Mouse (Mus musculus) liver, embryonic 13.5 days (tissue): ENCODE results near the gene Acsl6. TPM values are rescaled to one million over a fixed set of nuclear protein-coding genes. Genes with fewer than 3 reads are reported as not detected.

Source experiments
- ATAC-seq: fragments of 200-750 bp; cut with Nextera tagmentation; 2 replicates; pipeline ENCODE4 v1.8.0; 2017; ENCODE audit warnings: low read depth, mild to moderate bottlenecking, moderate number of reproducible peaks, moderate library complexity
- DNase-seq: peaks from one replicate; pipeline ENCODE4 v3.0.0; 2022
- H3K27ac ChIP-seq: fragments of 300-500 bp; sonication (generic); 2 replicates; pipeline ENCODE4 v1.5.1; 2015; ENCODE audit warnings: moderate library complexity, mild to moderate bottlenecking, inconsistent platforms
- H3K27me3 ChIP-seq: fragments of 300-500 bp; sonication (generic); 2 replicates; pipeline ENCODE4 v1.6.1; 2015; ENCODE audit warnings: mild to moderate bottlenecking, inconsistent platforms
- H3K36me3 ChIP-seq: fragments of 300-500 bp; sonication (generic); 2 replicates; pipeline ENCODE4 v1.6.1; 2015; ENCODE audit warnings: mild to moderate bottlenecking, inconsistent platforms
- H3K4me1 ChIP-seq: fragments of 300-500 bp; sonication (generic); replicated peaks from 2 replicates; pipeline ENCODE4 v1.6.1; 2015; ENCODE audit warnings: inconsistent platforms
- H3K4me2 ChIP-seq: fragments of 300-500 bp; sonication (generic); 2 replicates; pipeline ENCODE4 v1.6.1; 2015; ENCODE audit warnings: inconsistent platforms, mild to moderate bottlenecking, moderate library complexity
- H3K4me3 ChIP-seq: fragments of 300-500 bp; sonication (generic); replicated peaks from 2 replicates; pipeline ENCODE4 v1.5.1; 2015; ENCODE audit warnings: mild to moderate bottlenecking, inconsistent platforms
- H3K9ac ChIP-seq: fragments of 300-500 bp; sonication (generic); 2 replicates; pipeline ENCODE4 v1.6.1; 2015; ENCODE audit warnings: mild to moderate bottlenecking, inconsistent platforms
- H3K9me3 ChIP-seq: fragments of 300-500 bp; sonication (generic); replicated peaks from 2 replicates; pipeline ENCODE4 v1.6.1; 2016; ENCODE audit warnings: inconsistent platforms
- whole genome bisulfite sequencing: fragments of 180-500 bp; shearing (Covaris S2); methylation state at CpG from one replicate; pipeline ENCODE4 v1.1.7; 2015; ENCODE audit not compliant: insufficient replicate concordance; 5-methylcytosine and 5-hydroxymethylcytosine counted together
- polyA plus RNA-seq: library from polyadenylated mRNA; unstranded; fragments of >200 nt; fragmentation: Nextera tagmentation; extraction: Ambion mirVana; gene quantifications from 2 replicates; pipeline ENCODE4 v1.2.1, GENCODE M21; 2015

The Acsl6 gene
- polyA plus RNA-seq, 1 experiment from 2014 or later = 1.9 TPM

GRCm38 (mm10) chr11:54310588-54310987 is 7.0 kb downstream of the Acsl6 start:
- Histone ChIP-seq H3K9ac (no peak overlapping the region), H3K9me3 (no peaks in the 10 kb centered on the region), H3K4me3 (no peak overlapping the region), H3K36me3 (no peaks in the 10 kb centered on the region), H3K4me2 (no peak overlapping the region), H3K27ac (no peak overlapping the region), H3K27me3 (peaks cover 18% of the 10 kb centered on the region), H3K4me1 (peaks cover 38% of the 10 kb centered on the region)
- 57% methylated on average over 2 of the region's 2 CpGs for WGBS
- ATAC-seq (no peak), DNase-seq (no peak)

GRCm38 (mm10) chr11:54312021-54312420 is 8.4 kb downstream of the Acsl6 start:
- ATAC-seq = no peak
- Histone ChIP-seq H3K4me2 (no peak overlapping the region), H3K27me3 (0 out of 2 replicates have a peak, but pooled peaks cover 4% of the 10 kb centered on the region), H3K27ac (no peak overlapping the region), H3K9ac (no peak overlapping the region), H3K4me1 (peaks cover 44% of the 10 kb centered on the region), H3K4me3 (no peak overlapping the region), H3K9me3 (no peaks in the 10 kb centered on the region), H3K36me3 (no peaks in the 10 kb centered on the region)
- 50% methylated on average over 5 of the region's 5 CpGs for WGBS
- no peak for DNase-seq

- Histone ChIP-seq H3K27me3 (no peaks in the 10 kb centered on the region), H3K4me3 (no peak overlapping the region), H3K27ac (0 out of 2 replicates have a peak overlapping the region, but pooled peaks have one; percentile 79), H3K36me3 (no peaks in the 10 kb centered on the region), H3K4me2 (no peak overlapping the region), H3K9ac (no peak overlapping the region), H3K4me1 (peaks cover 44% of the 10 kb centered on the region), H3K9me3 (no peaks in the 10 kb centered on the region)
- no peak for ATAC-seq
- DNase-seq = no peak
- WGBS = 12% methylated on average over 1 of the region's 1 CpGs
Observed at GRCm38 (mm10) chr11:54312603-54313002, 9.0 kb downstream of the Acsl6 start.

GRCm38 (mm10) chr11:54313391-54314360 is 10.1 kb downstream of the Acsl6 start:
- Histone ChIP-seq H3K4me2 (0 out of 2 replicates have a peak overlapping the region, but pooled peaks have one; percentile 6), H3K27ac (peak overlapping the region; percentile 79), H3K4me1 (peaks cover 44% of the 10 kb centered on the region), H3K9me3 (no peaks in the 10 kb centered on the region), H3K36me3 (no peaks in the 10 kb centered on the region), H3K4me3 (no peak overlapping the region), H3K27me3 (no peaks in the 10 kb centered on the region), H3K9ac (0 out of 2 replicates have a peak overlapping the region, but pooled peaks have one; percentile 6)
- ATAC-seq (peak; percentile 72), DNase-seq (peak; percentile 32)
- WGBS = 48% methylated on average over 7 of the region's 7 CpGs

GRCm38 (mm10) chr11:54314740-54315139 is 11.1 kb downstream of the Acsl6 start:
- no peak overlapping the region for H3K9ac ChIP-seq
- peak overlapping the region; percentile 4; the same call in 1 of the 2 replicates for H3K4me2 ChIP-seq
- H3K27me3 ChIP-seq = no peaks in the 10 kb centered on the region
- peaks cover 44% of the 10 kb centered on the region for H3K4me1 ChIP-seq
- H3K9me3 ChIP-seq = no peaks in the 10 kb centered on the region
- WGBS = 13% methylated on average over 3 of the region's 3 CpGs
- no peak overlapping the region for H3K4me3 ChIP-seq
- peak; percentile 83 for ATAC-seq
- H3K36me3 ChIP-seq = no peaks in the 10 kb centered on the region
- DNase-seq = peak; percentile 46
- H3K27ac ChIP-seq = peak overlapping the region; percentile 68; the same call in 1 of the 2 replicates

- Histone ChIP-seq H3K36me3 (no peaks in the 10 kb centered on the region), H3K27ac (no peak overlapping the region; the same call in 1 of the 2 replicates), H3K9me3 (no peaks in the 10 kb centered on the region), H3K9ac (no peak overlapping the region), H3K4me2 (peak overlapping the region; percentile 4; the same call in 1 of the 2 replicates), H3K4me1 (peaks cover 44% of the 10 kb centered on the region), H3K27me3 (no peaks in the 10 kb centered on the region), H3K4me3 (no peak overlapping the region)
- WGBS = 60% methylated on average over 5 of the region's 5 CpGs
- DNase-seq (no peak), ATAC-seq (no peak)
Observed at GRCm38 (mm10) chr11:54315336-54315735, 11.7 kb downstream of the Acsl6 start.

- ATAC-seq (no peak), DNase-seq (no peak)
- Histone ChIP-seq H3K27ac (no peak overlapping the region), H3K9ac (no peak overlapping the region), H3K4me1 (peaks cover 46% of the 10 kb centered on the region), H3K4me2 (no peak overlapping the region), H3K4me3 (no peak overlapping the region), H3K36me3 (no peaks in the 10 kb centered on the region), H3K27me3 (no peaks in the 10 kb centered on the region), H3K9me3 (no peaks in the 10 kb centered on the region)
- WGBS = 73% methylated on average over 8 of the region's 8 CpGs
Observed at GRCm38 (mm10) chr11:54317361-54317760, 13.8 kb downstream of the Acsl6 start.

- ATAC-seq = no peak
- no peak overlapping the region for H3K9ac ChIP-seq
- H3K4me3 ChIP-seq = no peak overlapping the region
- peaks cover 42% of the 10 kb centered on the region for H3K4me1 ChIP-seq
- no peak for DNase-seq
- H3K9me3 ChIP-seq = no peaks in the 10 kb centered on the region
- H3K36me3 ChIP-seq = no peaks in the 10 kb centered on the region
- H3K4me2 ChIP-seq = no peak overlapping the region
- H3K27ac ChIP-seq = no peak overlapping the region
- 65% methylated on average over 3 of the region's 3 CpGs for WGBS
- no peaks in the 10 kb centered on the region for H3K27me3 ChIP-seq
Observed at GRCm38 (mm10) chr11:54317795-54318194, 14.2 kb downstream of the Acsl6 start.

- H3K4me3 ChIP-seq = no peak overlapping the region
Observed at GRCm38 (mm10) chr11:54321802-54322532, 18.4 kb downstream of the Acsl6 start.

GRCm38 (mm10) chr11:54331463-54332183 is 28.0 kb downstream of the Acsl6 start:
- ATAC-seq (no peak), DNase-seq (no peak)
- Histone ChIP-seq H3K27ac (no peak overlapping the region), H3K27me3 (no peaks in the 10 kb centered on the region), H3K4me1 (no peaks in the 10 kb centered on the region; the same call in 1 of the 2 replicates), H3K4me3 (no peak overlapping the region), H3K36me3 (no peaks in the 10 kb centered on the region), H3K9me3 (no peaks in the 10 kb centered on the region), H3K4me2 (no peak overlapping the region), H3K9ac (no peak overlapping the region)
- WGBS = 66% methylated on average over 10 of the region's 10 CpGs

More at GRCm38 (mm10) chr11:54321802-54322532, 18.4 kb downstream of the Acsl6 start:
- no peaks in the 10 kb centered on the region for H3K36me3 ChIP-seq
- H3K9ac ChIP-seq = no peak overlapping the region
- ATAC-seq (peak; percentile 48; the same call in 1 of the 2 replicates), DNase-seq (no peak)
- H3K4me2 ChIP-seq = no peak overlapping the region
- H3K4me1 ChIP-seq = peaks cover 8% of the 10 kb centered on the region; the same call in 1 of the 2 replicates
- H3K9me3 ChIP-seq = no peaks in the 10 kb centered on the region
- H3K27ac ChIP-seq = no peak overlapping the region
- WGBS = 47% methylated on average over 5 of the region's 5 CpGs
- H3K27me3 ChIP-seq = no peaks in the 10 kb centered on the region
